Comparison of ENCODE assay signal across 8 mouse cellular contexts in genomic region chr19:8819596-8820423, GRCm38 (mm10). TPM values are rescaled to one million over a fixed set of nuclear protein-coding genes. Genes with fewer than 3 reads are reported as not detected.
DNase-seq lines count a peak whose midpoint lies in the region; ATAC-seq and TF ChIP-seq lines count a peak whose summit lies in the region.

Hnrnpul2 (plus strand) TSS chr19:8820010.

- H3K36me3 ChIP-seq in erythroblast, embryonic 14.5 days (ENCODE audit: control insufficient read depth) = peaks cover 72% of the 10 kb centered on the region
- peaks cover 15% of the 10 kb centered on the region for H3K36me3 ChIP-seq in heart, embryonic 11.5 days (ENCODE audit: control insufficient read depth, insufficient read depth, low read length)
- peaks cover 30% of the 10 kb centered on the region for H3K36me3 ChIP-seq in kidney, embryonic 16.5 days (ENCODE audit: insufficient read depth, low read length)
- H3K36me3 ChIP-seq in liver, adult 2 months (ENCODE audit: control insufficient read depth, insufficient read depth, low read length) = peaks cover 25% of the 10 kb centered on the region
- peaks cover 30% of the 10 kb centered on the region for H3K36me3 ChIP-seq in myocyte (ENCODE audit: control insufficient read depth, insufficient read depth)
- H3K36me3 ChIP-seq in splenic B cell, adult 2 months (ENCODE audit: control insufficient read depth, insufficient read depth, low read length, poor library complexity, severe bottlenecking) = peaks cover 13% of the 10 kb centered on the region

- peak within 1 kb of the TSS; percentile 99 for H3K9ac ChIP-seq in heart, embryonic 11.5 days (ENCODE audit: low read depth, low read length)
- H3K9ac ChIP-seq in kidney, embryonic 16.5 days (replicated peaks; ENCODE audit: low read length) = peak within 1 kb of the TSS; percentile 98
- peak within 1 kb of the TSS; percentile 93 for H3K9ac ChIP-seq in liver, adult 2 months (ENCODE audit: low read depth, low read length)

- H3K4me1 ChIP-seq in erythroblast, embryonic 14.5 days (ENCODE audit: control insufficient read depth) = peaks cover 49% of the 10 kb centered on the region
- peaks cover 17% of the 10 kb centered on the region for H3K4me1 ChIP-seq in heart, embryonic 11.5 days (ENCODE audit: control insufficient read depth, insufficient read depth, low read length)
- H3K4me1 ChIP-seq in kidney, embryonic 16.5 days (ENCODE audit: insufficient read depth, low read length) = peaks cover 42% of the 10 kb centered on the region
- H3K4me1 ChIP-seq in liver, adult 2 months (ENCODE audit: control insufficient read depth, insufficient read depth, low read length) = peaks cover 18% of the 10 kb centered on the region

- H3K4me3 ChIP-seq in erythroblast, embryonic 14.5 days (replicated peaks) = peak within 1 kb of the TSS; percentile 100
- peak within 1 kb of the TSS; percentile 100 for H3K4me3 ChIP-seq in heart, embryonic 11.5 days (ENCODE audit: low read depth, low read length)
- H3K4me3 ChIP-seq in kidney, embryonic 16.5 days (ENCODE audit: low read length) = peak within 1 kb of the TSS; percentile 100
- H3K4me3 ChIP-seq in liver, adult 2 months (ENCODE audit: insufficient read depth, low read depth, low read length) = peak within 1 kb of the TSS; percentile 82
- peak within 1 kb of the TSS; percentile 96 for H3K4me3 ChIP-seq in myocyte

- TF ChIP-seq CTCF in brain, embryonic 14.5 days (IDR thresholded peaks at IDR 0.05; ENCODE audit: borderline replicate concordance, extremely low read depth, insufficient read depth, insufficient read length) = no peak
- no peak for TF ChIP-seq CTCF in liver, adult 2 months (IDR thresholded peaks at IDR 0.05; ENCODE audit: low read depth, low read length)

- peaks cover 10% of the 10 kb centered on the region; the same call in 1 of the 2 replicates for H3K79me2 ChIP-seq in liver, adult 2 months (ENCODE audit: control insufficient read depth, insufficient read depth, low read length)
- peaks cover 81% of the 10 kb centered on the region for H3K79me2 ChIP-seq in myocyte (ENCODE audit: control insufficient read depth, insufficient read depth)

- DNase-seq in B cell, adult 2 months = peak; percentile 94 to 95
- peak; percentile 100 for DNase-seq in brain, embryonic 14.5 days (ENCODE audit: low read depth)
- peak; percentile 95 for DNase-seq in liver, adult 2 months (ENCODE audit: extremely low read depth, low read depth, low spot score)
- peak; percentile 100 for DNase-seq in splenic B cell, adult 2 months (ENCODE audit: low read depth, low spot score)

- ATAC-seq in heart, embryonic 11.5 days (replicated peaks; ENCODE audit: insufficient number of reproducible peaks, low FRiP score, low TSS enrichment) = peak; percentile 96
- ATAC-seq in kidney, embryonic 16.5 days (ENCODE audit: low FRiP score, low TSS enrichment) = peak; percentile 97

- no peaks in the 10 kb centered on the region for H3K9me3 ChIP-seq in erythroblast, embryonic 14.5 days (ENCODE audit: control insufficient read depth, low read length)
- no peaks in the 10 kb centered on the region for H3K9me3 ChIP-seq in heart, embryonic 11.5 days (replicated peaks; ENCODE audit: control insufficient read depth, low read length)
- no peaks in the 10 kb centered on the region for H3K9me3 ChIP-seq in kidney, embryonic 16.5 days (ENCODE audit: low read length)

- TF ChIP-seq POLR2A in brain, embryonic 14.5 days (IDR thresholded peaks at IDR 0.05; ENCODE audit: borderline replicate concordance, extremely low read depth, insufficient read depth, insufficient read length, poor library complexity, severe bottlenecking) = peak; percentile 73
- peak; percentile 91 for TF ChIP-seq POLR2A in liver, adult 2 months (IDR thresholded peaks at IDR 0.05; ENCODE audit: extremely low read depth, insufficient read depth, low read length)
- peak; percentile 92 for TF ChIP-seq POLR2A in myocyte (IDR thresholded peaks at IDR 0.05; ENCODE audit: insufficient read length, low read depth)

- peak within 1 kb of the TSS; percentile 100 for H3K27ac ChIP-seq in heart, embryonic 11.5 days (ENCODE audit: low read depth, low read length)
- peak within 1 kb of the TSS; percentile 100 for H3K27ac ChIP-seq in kidney, embryonic 16.5 days (ENCODE audit: low read length)
- peak within 1 kb of the TSS; percentile 96 for H3K27ac ChIP-seq in liver, adult 2 months (replicated peaks; ENCODE audit: insufficient read depth, low read depth, low read length)

- H3K27me3 ChIP-seq in erythroblast, embryonic 14.5 days (ENCODE audit: control insufficient read depth) = no peaks in the 10 kb centered on the region
- no peaks in the 10 kb centered on the region for H3K27me3 ChIP-seq in heart, embryonic 11.5 days (ENCODE audit: control insufficient read depth, insufficient read depth, low read length)
- H3K27me3 ChIP-seq in kidney, embryonic 16.5 days (ENCODE audit: insufficient read depth, low read length) = no peaks in the 10 kb centered on the region
- H3K27me3 ChIP-seq in liver, adult 2 months (ENCODE audit: control insufficient read depth, insufficient read depth, low read length) = no peaks in the 10 kb centered on the region
- H3K27me3 ChIP-seq in myocyte (ENCODE audit: control insufficient read depth, insufficient read depth, insufficient read length) = no peaks in the 10 kb centered on the region
- no peaks in the 10 kb centered on the region for H3K27me3 ChIP-seq in splenic B cell, adult 2 months (ENCODE audit: control insufficient read depth, insufficient read depth, low read length, poor library complexity, severe bottlenecking)

- peak within 1 kb of the TSS; percentile 97 for H3K4me2 ChIP-seq in heart, embryonic 11.5 days
- H3K4me2 ChIP-seq in kidney, embryonic 16.5 days (replicated peaks; ENCODE audit: low read depth, low read length) = peak within 1 kb of the TSS; percentile 88
- H3K4me2 ChIP-seq in myocyte (ENCODE audit: low read depth) = peak within 1 kb of the TSS; percentile 91

- WGBS in heart, embryonic 11.5 days (ENCODE audit: insufficient replicate concordance) = under 1% methylated on average over 83 of the region's 83 CpGs
- under 1% methylated on average over 66 of the region's 83 CpGs for WGBS in kidney, embryonic 16.5 days
- WGBS in liver, adult 2 months = under 1% methylated on average over 82 of the region's 83 CpGs

- H3ac ChIP-seq in myocyte (ENCODE audit: control insufficient read depth, insufficient read length) = peak within 1 kb of the TSS; percentile 84

TF ChIP-seq in myocyte, 11 proteins besides CTCF, POLR2A, EP300 and RAD21:
- TF ChIP-seq POLR2AphosphoS2 (IDR thresholded peaks at IDR 0.05; ENCODE audit: insufficient read length, low read depth) (peak; percentile 87), E2F4 (IDR thresholded peaks at IDR 0.05; ENCODE audit: insufficient read depth) (no peak), MAX (IDR thresholded peaks at IDR 0.05; ENCODE audit: low read depth) (no peak), MYOG (IDR thresholded peaks at IDR 0.05; ENCODE audit: control insufficient read depth in 1 of 3, insufficient read depth in 1 of 3, insufficient read length in 2 of 3, low read depth in 2 of 3) (peak in 2 of 3 experiments; percentile 1 to 23), USF1 (IDR thresholded peaks at IDR 0.05; ENCODE audit: low read depth) (no peak), TCF3 (IDR thresholded peaks at IDR 0.05; ENCODE audit: insufficient read length, low read depth) (no peak), MYOD1 (IDR thresholded peaks at IDR 0.05; ENCODE audit: control insufficient read depth in 1 of 3, insufficient read length in 2 of 3, low read depth in 2 of 3) (no peak)

RNA-seq across cellular contexts. Expression of gene Hnrnpul2, which starts in this region (rescaled TPM):
- 59.9 and 85.5 TPM in 2 replicates for polyA plus RNA-seq in brain, embryonic 14.5 days (2012; rRNA removed)
- polyA plus RNA-seq in erythroblast, embryonic 14.5 days (2012) = 8.6 and 10.2 TPM in 2 replicates
- 4.6 and 6.1 TPM in 2 replicates for polyA plus RNA-seq in heart, embryonic 11.5 days (2014; fragmentation: Nextera tagmentation; extraction: Ambion mirVana)
- 5.4 and 5.9 TPM in 2 replicates for polyA plus RNA-seq in kidney, embryonic 16.5 days (2015; fragmentation: Nextera tagmentation; extraction: Ambion mirVana)
- 19.5 and 19.6 TPM in 2 replicates for total RNA-seq in liver, adult 2 months (2014; rRNA removed)
- 11.2 and 11.6 TPM in 2 replicates for polyA plus RNA-seq in liver, adult 2 months (2012; rRNA removed)
- 42.1 TPM for polyA plus RNA-seq in myocyte (2012; fragmentation: generic; extraction: Trizol)

Comparison
In these comparisons a context has a peak if more than half of its experiments do, and no peak if none do; other contexts are left out.
1. Peak in every context shown above with its lines: DNase-seq, ATAC-seq, H3K4me3 ChIP-seq and H3K27ac ChIP-seq.